Mouse (Mus musculus) midbrain, embryonic 14.5 days (tissue): ENCODE results near the gene Atp5g1. TPM values are rescaled to one million over a fixed set of nuclear protein-coding genes. Genes with fewer than 3 reads are reported as not detected.

ENCODE experiments used
- ATAC-seq: fragments of 200-750 bp; cut with Nextera tagmentation; 2 replicates; pipeline ENCODE4 v1.8.0; 2017; ENCODE audit warnings: moderate number of reproducible peaks, moderate library complexity; ENCODE audit not compliant: low FRiP score, low TSS enrichment
- DNase-seq: peaks from one replicate; pipeline ENCODE4 v3.0.0-alpha.2; 2015
- H3K27ac ChIP-seq: fragments of 300-500 bp; sonication (generic); replicated peaks from 2 replicates; pipeline ENCODE4 v1.5.1; 2014; ENCODE audit warnings: mild to moderate bottlenecking, low read depth, low read length, moderate library complexity
- H3K27me3 ChIP-seq: fragments of 300-500 bp; sonication (generic); 2 replicates; pipeline ENCODE4 v1.6.1; 2014; ENCODE audit warnings: low read length, control low read depth, mixed read lengths; ENCODE audit not compliant: control insufficient read depth, insufficient read depth
- H3K36me3 ChIP-seq: fragments of 300-500 bp; sonication (generic); 2 replicates; pipeline ENCODE4 v1.6.1; 2014; ENCODE audit warnings: low read length, control low read depth; ENCODE audit not compliant: control insufficient read depth, insufficient read depth
- H3K4me1 ChIP-seq: fragments of 300-500 bp; sonication (generic); 2 replicates; pipeline ENCODE4 v1.6.1; 2014; ENCODE audit warnings: mild to moderate bottlenecking, antibody characterized with exemption, low read length, control low read depth; ENCODE audit not compliant: control insufficient read depth, insufficient read depth
- H3K4me2 ChIP-seq: fragments of 300-500 bp; sonication (generic); 2 replicates; pipeline ENCODE4 v1.6.1; 2014; ENCODE audit warnings: mild to moderate bottlenecking, low read length, moderate library complexity
- H3K4me3 ChIP-seq: fragments of 300-500 bp; sonication (generic); replicated peaks from 2 replicates; pipeline ENCODE4 v1.5.1; 2014; ENCODE audit warnings: low read depth, low read length
- H3K9ac ChIP-seq: fragments of 300-500 bp; sonication (generic); replicated peaks from 2 replicates; pipeline ENCODE4 v1.6.1; 2014; ENCODE audit warnings: mild to moderate bottlenecking, low read length, moderate library complexity
- H3K9me3 ChIP-seq: fragments of 300-500 bp; sonication (generic); 2 replicates; pipeline ENCODE4 v1.6.1; 2016; ENCODE audit warnings: low read length, control low read depth, mixed read lengths; ENCODE audit not compliant: control insufficient read depth
- WGBS: fragments of 180-500 bp; shearing (Covaris S2); extraction: QIAGEN DNeasy Blood & Tissue Kit; methylation state at CpG from one replicate; pipeline ENCODE4 v1.1.7; 2014; 5-methylcytosine and 5-hydroxymethylcytosine counted together
- polyA plus RNA-seq: library from polyadenylated mRNA; unstranded; fragments of >200 nt; fragmentation: Nextera tagmentation; extraction: Ambion mirVana; gene quantifications from 2 replicates; pipeline ENCODE4 v1.2.1, GENCODE M21; 2014

Gene Atp5g1
- polyA plus RNA-seq, 1 experiment from 2014 or later = 679 TPM

DNA sequence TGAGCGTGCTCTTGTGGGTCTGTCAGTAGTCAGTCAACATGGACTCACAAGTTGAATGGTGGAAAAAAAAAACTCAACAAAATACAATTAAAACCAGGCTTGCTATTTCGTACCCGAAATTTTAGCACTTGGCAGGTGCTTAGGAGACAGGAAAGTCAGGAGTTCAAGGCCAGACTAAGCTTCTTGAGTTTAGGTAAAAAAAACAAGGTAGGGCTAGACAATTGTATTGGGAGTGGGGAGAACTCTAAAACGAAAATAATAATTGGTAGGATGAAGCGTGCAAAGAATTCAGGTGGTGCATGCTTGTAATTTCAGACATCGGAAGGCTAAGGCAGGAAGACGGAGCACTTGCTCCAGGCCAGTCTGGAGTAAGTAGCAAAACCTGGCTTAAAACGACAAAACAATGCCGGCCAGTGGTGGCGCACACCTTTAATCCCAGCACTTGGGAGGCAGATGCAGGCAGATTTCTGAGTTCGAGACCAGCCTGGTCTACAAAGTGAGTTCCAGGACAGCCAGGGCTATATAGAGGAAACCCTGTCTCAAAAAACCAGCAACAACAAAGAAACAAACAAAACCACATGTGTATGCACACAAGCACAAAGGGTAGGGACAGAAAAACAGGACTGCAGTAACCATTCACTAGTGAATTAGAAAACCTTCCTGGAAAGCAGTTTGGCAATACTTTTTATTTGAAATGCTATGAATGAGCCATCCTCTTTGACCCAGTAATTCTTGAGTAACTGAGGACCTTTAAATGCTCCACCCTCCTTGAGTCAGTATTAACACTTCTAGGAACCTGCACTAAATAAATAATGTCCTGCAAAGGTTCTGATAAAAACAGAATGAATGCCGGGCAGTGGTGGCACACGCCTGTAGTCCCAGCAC is 993 bp upstream of the Atp5g1 start:
- peaks cover 9% of the 10 kb centered on the region for H3K36me3 ChIP-seq
- no peak for DNase-seq
- 0 out of 2 replicates have a peak overlapping the region, but pooled peaks have one; percentile 44 for H3K9ac ChIP-seq
- peaks cover 14% of the 10 kb centered on the region for H3K4me1 ChIP-seq
- H3K27ac ChIP-seq = peak overlapping the region; percentile 75
- peak overlapping the region; percentile 54 for H3K4me2 ChIP-seq
- ATAC-seq = no peak
- no peaks in the 10 kb centered on the region for H3K27me3 ChIP-seq
- no peaks in the 10 kb centered on the region for H3K9me3 ChIP-seq
- H3K4me3 ChIP-seq = peak overlapping the region; percentile 29
- 71% methylated on average over 13 of the region's 13 CpGs for WGBS

DNA sequence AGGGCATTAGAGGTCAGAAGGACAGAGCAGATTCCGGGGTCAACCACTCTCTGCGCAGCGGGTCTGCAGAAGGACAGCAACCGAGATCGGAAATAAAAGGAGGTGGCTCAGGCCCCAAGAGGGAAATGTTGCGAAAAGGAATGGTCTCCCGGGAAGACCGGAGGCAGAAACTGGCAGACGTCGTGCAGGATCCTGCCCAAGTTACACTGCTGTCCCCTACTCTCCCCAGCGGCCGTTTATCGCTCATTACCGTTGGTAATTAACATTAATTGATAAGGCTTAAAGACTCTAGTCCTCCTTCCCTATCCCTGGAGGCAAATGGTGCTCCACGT is 327 bp downstream of the Atp5g1 start:
- no peaks in the 10 kb centered on the region for H3K27me3 ChIP-seq
- H3K4me3 ChIP-seq = peak overlapping the region; percentile 73
- H3K9ac ChIP-seq = peak overlapping the region; percentile 66
- no peak; the same call in 1 of the 2 replicates for ATAC-seq
- H3K4me1 ChIP-seq = peaks cover 14% of the 10 kb centered on the region
- peak overlapping the region; percentile 79 for H3K4me2 ChIP-seq
- H3K27ac ChIP-seq = peak overlapping the region; percentile 73
- DNase-seq = no peak
- peaks cover 22% of the 10 kb centered on the region for H3K36me3 ChIP-seq
- WGBS = 0% methylated on average over 15 of the region's 15 CpGs
- H3K9me3 ChIP-seq = no peaks in the 10 kb centered on the region

DNA sequence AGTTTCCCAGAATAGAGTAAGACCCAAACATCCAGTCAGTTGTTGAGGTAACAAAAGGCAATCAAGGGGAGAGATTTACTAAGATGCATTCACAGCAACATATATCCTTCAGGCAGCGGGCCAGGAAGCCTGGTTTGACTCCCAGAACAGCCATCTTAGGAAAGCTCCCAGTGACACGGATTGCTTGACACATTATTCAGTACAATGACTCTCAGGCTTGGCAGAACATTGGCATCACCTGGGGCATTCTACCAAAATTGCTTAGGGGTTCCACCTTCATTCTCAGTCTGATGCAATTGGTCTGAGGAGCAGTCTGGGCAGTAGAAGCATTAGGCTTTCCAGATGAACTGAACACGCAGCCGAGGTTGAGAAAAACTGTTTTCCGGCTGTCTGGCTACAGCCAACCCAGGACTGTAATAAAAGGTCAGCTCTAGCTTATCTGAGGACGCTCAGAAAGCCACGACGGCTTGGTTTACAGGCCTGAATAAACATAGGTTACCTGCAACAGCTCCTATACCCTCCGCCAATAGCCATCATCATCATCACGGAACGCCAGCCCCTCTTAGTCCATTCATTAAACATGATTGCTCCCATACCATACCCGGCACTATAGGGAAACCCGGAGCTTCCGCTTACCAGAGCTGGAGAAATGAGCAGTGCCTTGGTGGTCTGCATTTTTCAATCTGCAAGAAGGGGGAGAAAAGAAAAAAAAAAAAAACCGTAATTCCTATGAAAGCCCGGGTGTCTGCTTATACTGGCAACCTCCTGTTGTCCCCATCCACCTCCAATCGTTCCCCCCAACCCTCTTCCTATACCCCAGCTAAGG is 906 bp downstream of the Atp5g1 start:
- Histone ChIP-seq H3K4me2 (peak overlapping the region; percentile 79), H3K9me3 (no peaks in the 10 kb centered on the region), H3K27me3 (no peaks in the 10 kb centered on the region), H3K4me1 (peaks cover 14% of the 10 kb centered on the region), H3K27ac (peak overlapping the region; percentile 73), H3K4me3 (peak overlapping the region; percentile 73), H3K36me3 (peaks cover 23% of the 10 kb centered on the region), H3K9ac (peak overlapping the region; percentile 66)
- 29% methylated on average over 17 of the region's 17 CpGs for WGBS
- DNase-seq = no peak
- ATAC-seq = no peak

DNA sequence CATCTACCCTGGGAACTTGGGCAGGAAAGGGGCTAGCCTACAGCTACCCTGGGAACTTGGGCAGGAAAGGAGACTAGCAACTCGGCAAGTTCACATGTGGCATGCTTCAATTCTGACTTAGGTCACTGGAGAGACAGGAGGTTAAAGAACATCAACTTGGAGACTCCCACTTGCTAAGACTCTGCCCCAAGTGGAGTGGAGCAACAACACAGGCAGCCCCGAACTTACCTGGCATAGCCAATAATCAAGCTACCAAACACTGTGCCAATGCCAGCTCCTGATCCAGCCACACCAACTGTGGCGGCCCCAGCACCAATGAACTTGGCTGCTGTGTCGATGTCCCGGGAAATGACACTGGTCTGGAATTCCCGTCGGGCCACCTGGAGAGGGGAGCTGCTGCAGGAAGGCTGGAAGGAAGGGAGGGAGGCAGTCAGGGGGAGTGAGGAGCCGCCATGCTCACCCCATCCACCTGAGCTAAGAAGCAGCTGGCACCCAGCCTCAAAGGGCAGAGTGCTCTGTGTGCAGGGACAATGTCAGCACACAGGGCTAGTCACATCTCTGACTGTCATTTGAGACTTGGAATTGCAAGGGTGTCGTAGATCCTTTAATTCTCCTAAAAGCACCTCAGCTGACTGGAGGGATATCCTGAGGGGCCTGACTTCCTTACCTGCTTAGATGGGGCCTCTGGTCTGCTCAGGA is 2.0 kb downstream of the Atp5g1 start:
- Histone ChIP-seq H3K4me1 (peaks cover 14% of the 10 kb centered on the region), H3K27ac (no peak overlapping the region), H3K9ac (no peak overlapping the region), H3K4me3 (no peak overlapping the region), H3K27me3 (no peaks in the 10 kb centered on the region), H3K9me3 (no peaks in the 10 kb centered on the region), H3K4me2 (peak overlapping the region; percentile 79; the same call in 1 of the 2 replicates), H3K36me3 (peaks cover 23% of the 10 kb centered on the region)
- no peak for DNase-seq
- WGBS = 90% methylated on average over 7 of the region's 9 CpGs
- ATAC-seq = no peak

DNA sequence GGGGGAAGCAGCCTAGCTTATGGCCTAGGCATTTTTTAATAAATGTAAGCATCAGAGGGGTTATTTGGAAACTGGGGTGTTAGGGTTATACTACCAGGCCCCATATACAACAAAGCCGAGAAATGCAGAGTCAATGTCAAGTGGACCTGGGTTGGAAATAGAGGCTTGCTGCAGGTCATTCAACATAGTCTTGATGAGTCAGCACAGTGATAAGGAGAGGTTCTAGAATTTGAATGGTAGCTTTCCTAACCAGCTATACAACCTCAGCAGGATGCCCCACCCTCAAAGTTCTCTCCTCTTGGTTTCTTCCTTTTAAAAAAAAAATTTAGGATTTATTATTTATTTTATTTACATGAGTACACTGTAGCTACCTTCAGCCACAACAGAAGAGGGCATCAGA is 4.5 kb downstream of the Atp5g1 start:
- 98% methylated on average over 1 of the region's 1 CpGs for WGBS
- Histone ChIP-seq H3K4me3 (no peak overlapping the region), H3K9ac (no peak overlapping the region), H3K9me3 (no peaks in the 10 kb centered on the region), H3K36me3 (peaks cover 23% of the 10 kb centered on the region), H3K27ac (no peak overlapping the region), H3K27me3 (no peaks in the 10 kb centered on the region), H3K4me2 (no peak overlapping the region), H3K4me1 (peaks cover 14% of the 10 kb centered on the region)
- no peak for DNase-seq
- no peak for ATAC-seq

DNA sequence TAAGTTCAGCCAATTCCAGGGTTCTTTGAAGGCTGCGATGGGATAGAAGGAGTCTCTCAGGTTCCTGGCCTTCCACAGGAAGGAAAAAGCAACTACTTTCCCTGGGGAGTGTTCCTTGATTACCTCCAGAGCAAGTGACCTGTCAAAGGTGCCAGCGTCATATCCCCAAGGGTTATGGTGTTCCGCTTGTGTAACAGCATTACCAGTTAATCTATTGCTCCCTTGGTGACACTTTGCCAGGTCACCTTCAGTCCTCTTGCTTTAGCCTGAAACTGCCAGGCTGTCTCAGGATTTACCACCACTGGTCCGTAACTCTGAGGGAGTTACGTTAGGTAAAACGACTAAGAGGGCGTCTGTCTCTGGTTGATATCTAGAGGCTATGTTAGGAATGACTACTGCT is 5.1 kb downstream of the Atp5g1 start:
- Histone ChIP-seq H3K9ac (no peak overlapping the region), H3K36me3 (peaks cover 23% of the 10 kb centered on the region), H3K27ac (no peak overlapping the region), H3K9me3 (no peaks in the 10 kb centered on the region), H3K4me2 (no peak overlapping the region), H3K4me1 (peaks cover 19% of the 10 kb centered on the region), H3K27me3 (no peaks in the 10 kb centered on the region), H3K4me3 (no peak overlapping the region)
- DNase-seq (no peak), ATAC-seq (no peak)
- WGBS = 93% methylated on average over 7 of the region's 7 CpGs

DNA sequence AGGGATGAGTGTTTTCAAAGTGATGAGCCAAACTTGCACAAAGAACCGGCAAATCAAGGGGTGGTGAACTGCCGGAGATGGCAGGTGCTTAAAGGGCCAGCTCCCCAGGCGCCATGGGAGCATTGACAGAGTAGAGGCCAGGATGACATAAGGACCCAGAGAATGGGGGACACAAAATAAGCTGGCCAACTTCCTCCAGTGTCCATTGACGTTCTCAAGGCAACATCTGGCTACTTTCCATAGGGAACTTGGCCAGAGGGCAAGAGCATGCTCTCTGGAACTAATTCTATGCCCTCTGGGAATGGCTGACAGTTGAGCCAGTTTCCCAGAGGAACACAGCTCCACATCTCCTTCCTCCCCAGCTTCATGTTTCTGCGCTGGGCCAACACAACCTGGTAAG is 7.2 kb downstream of the Atp5g1 start:
- H3K4me2 ChIP-seq = no peak overlapping the region
- no peaks in the 10 kb centered on the region for H3K27me3 ChIP-seq
- H3K4me1 ChIP-seq = peaks cover 15% of the 10 kb centered on the region
- no peaks in the 10 kb centered on the region for H3K9me3 ChIP-seq
- H3K36me3 ChIP-seq = peaks cover 22% of the 10 kb centered on the region
- WGBS = 78% methylated on average over 5 of the region's 5 CpGs
- H3K9ac ChIP-seq = no peak overlapping the region
- no peak overlapping the region for H3K4me3 ChIP-seq
- ATAC-seq (no peak), DNase-seq (no peak)
- H3K27ac ChIP-seq = no peak overlapping the region

DNA sequence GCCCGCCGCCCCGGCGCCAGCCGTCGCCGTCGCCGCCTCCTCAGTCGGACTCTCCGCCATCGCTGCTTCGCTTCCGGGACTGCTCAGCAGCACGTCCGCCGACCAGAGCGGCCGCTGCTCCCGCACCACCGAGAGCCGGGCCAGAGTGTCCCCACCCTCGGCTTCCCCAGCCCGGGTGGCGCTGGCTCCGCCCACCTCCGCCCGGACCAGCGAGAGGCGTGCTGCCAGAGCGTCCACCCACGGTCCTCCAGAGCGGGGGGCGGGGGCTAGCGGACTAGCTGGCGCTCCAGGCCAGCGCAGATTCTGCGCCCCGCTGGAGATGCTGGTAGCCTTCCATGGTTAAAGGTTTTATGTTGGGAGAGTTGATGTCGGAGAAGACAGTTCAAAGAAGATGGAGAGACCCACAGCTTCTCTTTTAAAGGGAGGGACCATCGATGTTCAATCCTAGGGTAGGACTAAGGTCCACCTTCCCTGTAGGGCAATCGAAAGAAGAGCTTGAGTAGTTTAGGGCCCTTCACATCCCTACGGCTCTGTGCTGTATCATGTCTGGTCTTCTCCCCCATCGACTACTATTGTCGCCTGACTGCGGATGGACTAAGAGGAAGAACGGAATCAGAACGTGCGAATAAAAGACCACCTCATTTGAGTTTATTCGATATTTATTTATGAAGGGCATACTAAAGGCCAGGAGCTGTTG is 10.1 kb downstream of the Atp5g1 start, which contains the start of gene Ube2z:
Gene Ube2z (minus strand): TSS at position 174 of the 697 bp plus-strand sequence.
- Histone ChIP-seq H3K27ac (peak within 1 kb of the TSS; percentile 83), H3K36me3 (peaks cover 18% of the 10 kb centered on the region), H3K4me1 (peaks cover 20% of the 10 kb centered on the region), H3K9me3 (no peaks in the 10 kb centered on the region), H3K4me3 (peak within 1 kb of the TSS; percentile 91), H3K27me3 (no peaks in the 10 kb centered on the region), H3K4me2 (peak within 1 kb of the TSS; percentile 93), H3K9ac (peak within 1 kb of the TSS; percentile 92)
- DNase-seq (peak; percentile 98), ATAC-seq (peak; percentile 99)
- WGBS = 4% methylated on average over 48 of the region's 50 CpGs
